Mouse (Mus musculus) hindbrain, postnatal 0 days (tissue): ENCODE data around the gene Rtf2. TPM values are rescaled to one million over a fixed set of nuclear protein-coding genes. Genes with fewer than 3 reads are reported as not detected.
A peak's percentile ranks its signal among the peaks of the same experiment; 100 is the strongest.

ENCODE experiments used
- ATAC-seq: fragments of 200-750 bp; cut with Nextera tagmentation; 2 replicates; pipeline ENCODE4 v1.8.0; 2017; ENCODE audit warnings: mild to moderate bottlenecking, moderate TSS enrichment, moderate library complexity
- DNase-seq: peaks from one replicate; pipeline ENCODE4 v3.0.0-alpha.2; 2015; ENCODE audit warnings: low spot score
- H3K27ac ChIP-seq: fragments of 300-500 bp; sonication (generic); 2 replicates; pipeline ENCODE4 v1.5.1; 2014; ENCODE audit warnings: mild to moderate bottlenecking
- H3K27me3 ChIP-seq: fragments of 300-500 bp; sonication (generic); 2 replicates; pipeline ENCODE4 v1.6.1; 2014; ENCODE audit warnings: low read length, mixed read lengths; ENCODE audit not compliant: insufficient read depth
- H3K36me3 ChIP-seq: fragments of 300-500 bp; sonication (generic); 2 replicates; pipeline ENCODE4 v1.6.1; 2014; ENCODE audit warnings: low read length, mixed read lengths; ENCODE audit not compliant: insufficient read depth
- H3K4me1 ChIP-seq: fragments of 300-500 bp; sonication (generic); 2 replicates; pipeline ENCODE4 v1.6.1; 2014; ENCODE audit warnings: antibody characterized with exemption, low read length, mixed read lengths; ENCODE audit not compliant: insufficient read depth
- H3K4me2 ChIP-seq: fragments of 300-500 bp; sonication (generic); 2 replicates; pipeline ENCODE4 v1.6.1; 2014; ENCODE audit warnings: low read depth, mild to moderate bottlenecking, low read length, moderate library complexity, mixed read lengths
- H3K4me3 ChIP-seq: fragments of 300-500 bp; sonication (generic); 2 replicates; pipeline ENCODE4 v1.5.1; 2014; ENCODE audit warnings: low read length
- H3K9ac ChIP-seq: fragments of 300-500 bp; sonication (generic); replicated peaks from 2 replicates; pipeline ENCODE4 v1.6.1; 2014; ENCODE audit warnings: mild to moderate bottlenecking, low read length, moderate library complexity, mixed read lengths
- H3K9me3 ChIP-seq: fragments of 300-500 bp; sonication (generic); 2 replicates; pipeline ENCODE4 v1.6.1; 2016; ENCODE audit warnings: low read length, mixed read lengths
- CTCF ChIP-seq: IDR thresholded peaks from 2 replicates; pipeline ENCODE4 v1.5.1; 2016; ENCODE audit warnings: antibody characterized with exemption, control low read depth, low read depth
- WGBS: fragments of 180-500 bp; shearing (Covaris S2); extraction: QIAGEN DNeasy Blood & Tissue Kit; methylation state at CpG from one replicate; pipeline ENCODE4 v1.1.7; 2014; 5-methylcytosine and 5-hydroxymethylcytosine counted together
- polyA plus RNA-seq: library from polyadenylated mRNA; unstranded; fragments of >200 nt; fragmentation: Nextera tagmentation; extraction: Ambion mirVana; gene quantifications from 2 replicates; pipeline ENCODE4 v1.2.1, GENCODE M21; 2015
- total RNA-seq: library from RNA; depleted of rRNA; stranded (reverse); fragments of >200 nt; gene quantifications from 2 replicates; pipeline ENCODE4 v1.2.3, GENCODE M21; 2014

Gene Rtf2
- total and polyA plus RNA-seq, 2 experiments from 2014 or later, result 65.6 to 83.6 TPM

DNA sequence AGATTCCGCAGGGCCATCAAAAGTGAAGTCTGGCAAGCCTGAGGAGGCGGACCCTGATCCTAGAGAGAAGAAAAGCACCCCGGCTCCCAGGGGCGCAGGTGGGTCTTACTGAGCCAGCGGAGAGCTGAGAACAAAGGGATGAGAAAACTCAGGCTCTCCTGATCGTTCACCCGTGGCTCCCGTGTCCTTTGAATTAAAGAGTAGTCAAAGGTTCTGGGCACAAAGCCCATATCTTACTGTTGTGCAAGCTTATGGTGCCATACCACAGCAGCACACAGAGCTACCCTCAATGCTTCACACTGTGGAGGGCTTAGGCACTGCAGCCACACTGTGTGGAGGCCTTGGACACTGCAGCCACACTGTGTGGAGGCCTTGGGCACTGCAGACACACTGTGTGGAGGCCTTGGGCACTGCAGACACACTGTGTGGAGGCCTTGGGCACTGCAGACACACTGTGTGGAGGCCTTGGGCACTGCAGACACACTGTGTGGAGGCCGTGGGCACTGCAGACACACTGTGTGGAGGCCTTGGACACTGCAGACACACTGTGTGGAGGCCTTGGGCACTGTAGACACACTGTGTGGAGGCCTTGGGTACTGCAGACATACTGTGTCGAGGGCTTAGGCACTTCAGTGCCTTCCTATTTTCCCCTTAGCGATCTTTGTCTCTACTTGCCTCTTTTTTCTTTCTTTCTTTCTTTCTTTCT lies 26.2 kb downstream of the Rtf2 start:
- no peak overlapping the region for H3K4me2 ChIP-seq
- H3K27ac ChIP-seq, result no peak overlapping the region
- no peak overlapping the region for H3K4me3 ChIP-seq
- H3K9ac ChIP-seq, result no peak overlapping the region
- H3K27me3 ChIP-seq, result no peaks in the 10 kb centered on the region
- H3K9me3 ChIP-seq, result no peaks in the 10 kb centered on the region
- no peak for ATAC-seq
- WGBS, result 66% methylated on average over 11 of the region's 11 CpGs
- peaks cover 53% of the 10 kb centered on the region for H3K36me3 ChIP-seq
- no peaks in the 10 kb centered on the region for H3K4me1 ChIP-seq
- TF ChIP-seq CTCF, result no peak
- DNase-seq, result no peak

DNA sequence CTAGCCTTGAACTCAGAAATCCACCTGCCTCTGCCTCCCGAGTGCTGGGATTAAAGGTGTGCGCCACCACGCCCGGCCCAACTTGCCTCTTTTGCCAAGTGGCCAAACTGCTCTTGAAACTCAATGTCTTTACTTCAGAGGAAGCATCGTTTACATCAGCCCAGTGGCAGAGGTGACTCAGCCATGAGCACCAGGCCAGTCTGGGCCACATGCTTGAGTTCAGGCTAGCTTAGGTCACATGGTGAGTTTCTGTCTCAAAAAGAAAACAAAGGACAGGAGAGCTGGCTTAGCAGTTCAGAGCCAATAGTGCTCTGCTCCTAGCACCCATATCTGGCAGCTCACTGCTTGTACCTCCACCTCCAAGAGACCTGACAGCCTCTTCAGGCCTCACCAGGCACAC lies 26.9 kb downstream of the Rtf2 start:
- Histone ChIP-seq H3K9me3 (no peaks in the 10 kb centered on the region), H3K27ac (no peak overlapping the region), H3K9ac (no peak overlapping the region), H3K36me3 (peaks cover 51% of the 10 kb centered on the region), H3K4me3 (no peak overlapping the region), H3K27me3 (no peaks in the 10 kb centered on the region), H3K4me1 (no peaks in the 10 kb centered on the region), H3K4me2 (no peak overlapping the region)
- 93% methylated on average over 5 of the region's 5 CpGs for WGBS
- no peak for TF ChIP-seq CTCF
- ATAC-seq, result no peak
- DNase-seq, result no peak

DNA sequence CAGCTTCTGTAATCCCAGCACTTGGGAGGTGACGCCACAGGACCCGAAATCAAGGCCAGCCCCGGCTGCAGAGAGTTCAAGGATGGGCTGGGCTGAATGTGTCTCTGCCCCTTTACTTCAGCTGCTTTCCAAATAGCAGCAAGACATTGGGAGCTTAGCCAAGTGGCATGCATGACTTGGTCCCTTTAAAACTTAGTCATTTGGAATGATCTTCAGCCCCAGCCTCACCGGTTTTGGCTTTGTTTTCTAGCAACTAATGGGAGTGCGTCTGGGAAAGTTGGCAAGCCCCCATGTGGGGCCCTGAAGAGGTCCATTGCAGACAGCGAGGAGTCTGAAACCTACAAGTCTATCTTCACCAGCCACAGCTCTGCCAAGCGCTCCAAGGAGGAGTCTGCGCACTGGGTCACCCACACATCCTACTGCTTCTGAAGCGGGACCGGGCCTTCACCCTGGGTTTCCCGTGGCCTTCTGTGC lies 28.0 kb downstream of the Rtf2 start:
- 42% methylated on average over 11 of the region's 11 CpGs for WGBS
- Histone ChIP-seq H3K36me3 (peaks cover 44% of the 10 kb centered on the region), H3K27me3 (no peaks in the 10 kb centered on the region), H3K4me3 (no peak overlapping the region), H3K9me3 (no peaks in the 10 kb centered on the region), H3K4me2 (no peak overlapping the region), H3K27ac (0 out of 2 replicates have a peak overlapping the region, but pooled peaks have one; percentile 17), H3K9ac (no peak overlapping the region), H3K4me1 (no peaks in the 10 kb centered on the region)
- DNase-seq (peak; percentile 92), ATAC-seq (peak; percentile 87)
- TF ChIP-seq CTCF, result no peak

DNA sequence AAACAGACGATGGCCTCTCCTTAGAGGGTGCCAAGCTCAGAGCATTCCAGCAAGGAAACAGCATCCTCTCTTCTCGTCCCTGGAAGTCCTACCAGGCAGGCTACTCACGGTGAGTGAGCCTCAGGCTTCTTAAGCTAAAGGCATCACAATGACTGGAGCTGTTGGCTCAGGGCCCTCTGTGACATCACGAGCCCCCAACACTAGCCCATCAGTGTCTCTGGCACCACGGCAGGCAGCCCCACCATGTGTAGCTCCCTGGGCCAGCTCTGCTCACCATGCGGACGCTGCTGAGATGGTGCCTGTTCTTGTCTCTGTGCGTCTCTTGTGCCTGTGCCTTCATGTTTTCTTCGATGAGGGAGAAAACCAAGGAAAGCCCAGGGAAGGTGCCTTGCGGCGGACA lies 32.0 kb downstream of the Rtf2 start, which contains the start of gene Fam209:
Gene Fam209, plus strand, starts transcription at position 203 of the 400 bp plus-strand sequence.
- H3K27ac ChIP-seq, result no peak within 1 kb of the TSS
- no peaks in the 10 kb centered on the region for H3K4me1 ChIP-seq
- no peak within 1 kb of the TSS for H3K9ac ChIP-seq
- no peaks in the 10 kb centered on the region for H3K9me3 ChIP-seq
- DNase-seq, result peak; percentile 11
- WGBS, result 75% methylated on average over 11 of the region's 11 CpGs
- H3K27me3 ChIP-seq, result no peaks in the 10 kb centered on the region
- H3K4me2 ChIP-seq, result no peak within 1 kb of the TSS
- no peak within 1 kb of the TSS for H3K4me3 ChIP-seq
- ATAC-seq, result no peak
- TF ChIP-seq CTCF, result no peak
- peaks cover 16% of the 10 kb centered on the region; the same call in 1 of the 2 replicates for H3K36me3 ChIP-seq

DNA sequence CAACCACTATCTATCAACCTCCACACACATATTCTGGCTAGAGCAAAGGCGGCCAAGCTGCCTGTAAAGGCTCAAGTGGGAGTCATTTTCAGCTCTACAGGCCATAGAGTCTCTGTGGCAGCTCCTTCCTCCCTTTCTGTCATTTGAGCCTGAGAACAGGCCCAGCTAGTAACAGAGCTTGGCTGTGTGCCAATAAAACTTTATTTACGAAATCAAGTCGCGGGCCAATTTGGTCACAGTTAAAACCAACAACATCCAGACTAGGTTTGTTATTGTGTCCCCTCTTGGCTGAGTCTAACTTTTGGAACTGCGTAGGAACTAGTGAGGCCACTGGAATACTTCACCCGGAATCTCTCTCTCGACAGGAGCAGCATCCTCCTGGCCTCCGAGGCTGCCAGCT lies 33.2 kb downstream of the Rtf2 start:
- 41% methylated on average over 8 of the region's 8 CpGs for WGBS
- no peak for TF ChIP-seq CTCF
- ATAC-seq (no peak), DNase-seq (peak; percentile 51)
- no peak overlapping the region for H3K27ac ChIP-seq
- H3K9ac ChIP-seq, result no peak overlapping the region
- peaks cover 11% of the 10 kb centered on the region; the same call in 1 of the 2 replicates for H3K36me3 ChIP-seq
- H3K4me1 ChIP-seq, result no peaks in the 10 kb centered on the region
- H3K4me2 ChIP-seq, result no peak overlapping the region
- H3K27me3 ChIP-seq, result no peaks in the 10 kb centered on the region
- H3K4me3 ChIP-seq, result no peak overlapping the region
- H3K9me3 ChIP-seq, result no peaks in the 10 kb centered on the region

DNA sequence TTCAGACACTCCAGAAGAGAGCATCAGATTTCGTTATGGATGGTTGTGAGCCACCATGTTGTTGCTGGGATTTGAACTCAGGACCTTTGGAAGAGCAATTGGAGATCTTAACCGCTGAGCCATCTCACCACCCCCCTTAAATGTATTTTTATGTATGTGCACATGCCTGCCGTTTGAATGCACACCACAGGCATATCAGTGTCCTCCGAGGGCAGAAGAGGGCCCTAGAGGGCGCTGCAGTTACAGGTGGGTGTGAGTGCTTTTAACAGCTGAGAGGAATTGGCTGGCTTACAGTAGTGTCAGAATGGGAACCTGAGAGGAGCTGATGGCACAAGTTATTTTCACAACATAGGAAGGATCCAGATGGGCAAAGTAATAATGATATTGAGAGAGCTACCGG lies 34.6 kb downstream of the Rtf2 start:
- no peak overlapping the region for H3K4me2 ChIP-seq
- no peak overlapping the region for H3K9ac ChIP-seq
- DNase-seq (peak; percentile 27), ATAC-seq (no peak)
- peak; percentile 60 for TF ChIP-seq CTCF
- H3K9me3 ChIP-seq, result no peaks in the 10 kb centered on the region
- H3K4me3 ChIP-seq, result no peak overlapping the region
- H3K36me3 ChIP-seq, result peaks cover under 1% of the 10 kb centered on the region; the same call in 1 of the 2 replicates
- H3K27ac ChIP-seq, result no peak overlapping the region
- no peaks in the 10 kb centered on the region for H3K4me1 ChIP-seq
- H3K27me3 ChIP-seq, result no peaks in the 10 kb centered on the region
- WGBS, result 32% methylated on average over 6 of the region's 6 CpGs

DNA sequence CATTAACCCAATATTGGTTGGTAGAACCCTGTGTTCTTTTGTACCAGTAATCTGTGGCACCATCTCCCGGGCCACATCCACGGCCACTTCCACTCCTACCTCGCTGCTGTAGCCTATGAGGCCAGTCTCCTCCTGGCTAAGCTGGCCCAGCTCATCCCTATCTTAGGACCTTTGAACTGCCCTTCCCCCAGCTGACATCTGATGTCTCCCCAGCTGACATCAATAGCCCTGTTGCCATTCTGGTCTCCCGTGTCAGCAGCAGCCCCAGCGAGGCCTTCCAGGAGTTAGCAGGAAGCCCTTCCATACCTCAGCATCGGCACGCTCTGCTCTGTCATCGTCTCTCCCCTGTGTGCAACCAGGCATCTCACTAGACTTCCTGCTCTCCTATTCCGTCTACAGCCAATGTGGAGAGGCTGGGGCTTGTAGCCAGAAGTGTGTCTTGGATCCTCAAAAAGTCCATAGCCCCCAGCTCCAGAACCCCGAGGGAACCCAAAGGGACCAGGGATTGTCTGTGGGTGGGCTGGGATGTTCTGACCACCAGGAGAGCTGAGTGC lies 36.4 kb downstream of the Rtf2 start:
- Histone ChIP-seq H3K9me3 (no peaks in the 10 kb centered on the region), H3K4me3 (no peak overlapping the region), H3K27ac (no peak overlapping the region), H3K27me3 (no peaks in the 10 kb centered on the region), H3K4me1 (no peaks in the 10 kb centered on the region), H3K36me3 (no peaks in the 10 kb centered on the region), H3K4me2 (no peak overlapping the region), H3K9ac (no peak overlapping the region)
- TF ChIP-seq CTCF, result no peak
- no peak for DNase-seq
- 32% methylated on average over 10 of the region's 10 CpGs for WGBS
- ATAC-seq, result no peak
